Mouse (Mus musculus): ENCODE measurements around the gene Cd24a. TPM values are rescaled to one million over a fixed set of nuclear protein-coding genes. Genes with fewer than 3 reads are reported as not detected.

The Cd24a gene
- total RNA-seq (2017) = 451 and 477 TPM in 2 replicates

GRCm38 (mm10) chr10:43577997-43578331, at the start of gene Cd24a:
Gene Cd24a (plus strand): TSS chr10:43578284.
- ATAC-seq (replicated peaks; ENCODE audit: low read depth, poor library complexity, severe bottlenecking) = no peak

- 0 out of 2 replicates have a peak, but pooled peaks have one; percentile 25 for ATAC-seq (replicated peaks; ENCODE audit: low read depth, poor library complexity, severe bottlenecking)
Measured at GRCm38 (mm10) chr10:43534382-43534781, 43.7 kb upstream of the Cd24a start.

GRCm38 (mm10) chr10:43537652-43538051, 40.4 kb upstream of the Cd24a start:
- ATAC-seq (replicated peaks; ENCODE audit: low read depth, poor library complexity, severe bottlenecking) = no peak

- ATAC-seq (replicated peaks; ENCODE audit: low read depth, poor library complexity, severe bottlenecking) = no peak
Measured at GRCm38 (mm10) chr10:43538831-43539230, 39.3 kb upstream of the Cd24a start.

- no peak for ATAC-seq (replicated peaks; ENCODE audit: low read depth, poor library complexity, severe bottlenecking)
Measured at GRCm38 (mm10) chr10:43539746-43540310, 38.3 kb upstream of the Cd24a start.

GRCm38 (mm10) chr10:43540442-43541152, 37.5 kb upstream of the Cd24a start, which contains the start of gene 1700021F05Rik:
Gene 1700021F05Rik (minus strand): TSS chr10:43540994.
- ATAC-seq (replicated peaks; ENCODE audit: low read depth, poor library complexity, severe bottlenecking) = peak; percentile 97

- ATAC-seq (replicated peaks; ENCODE audit: low read depth, poor library complexity, severe bottlenecking) = no peak
Measured at GRCm38 (mm10) chr10:43541153-43541544, 36.9 kb upstream of the Cd24a start.

GRCm38 (mm10) chr10:43549411-43549810, 28.7 kb upstream of the Cd24a start:
- no peak for ATAC-seq (replicated peaks; ENCODE audit: low read depth, poor library complexity, severe bottlenecking)

- ATAC-seq (replicated peaks; ENCODE audit: low read depth, poor library complexity, severe bottlenecking) = no peak
Measured at GRCm38 (mm10) chr10:43550923-43551322, 27.2 kb upstream of the Cd24a start.

- ATAC-seq (replicated peaks; ENCODE audit: low read depth, poor library complexity, severe bottlenecking) = no peak
Measured at GRCm38 (mm10) chr10:43551388-43551787, 26.7 kb upstream of the Cd24a start.

- peak; percentile 60; the same call in 1 of the 2 replicates for ATAC-seq (replicated peaks; ENCODE audit: low read depth, poor library complexity, severe bottlenecking)
Measured at GRCm38 (mm10) chr10:43557630-43558165, 20.4 kb upstream of the Cd24a start.

GRCm38 (mm10) chr10:43559313-43559712, 18.8 kb upstream of the Cd24a start:
- ATAC-seq (replicated peaks; ENCODE audit: low read depth, poor library complexity, severe bottlenecking) = no peak

- ATAC-seq (replicated peaks; ENCODE audit: low read depth, poor library complexity, severe bottlenecking) = no peak
Measured at GRCm38 (mm10) chr10:43560765-43561164, 17.3 kb upstream of the Cd24a start.

- no peak for ATAC-seq (replicated peaks; ENCODE audit: low read depth, poor library complexity, severe bottlenecking)
Measured at GRCm38 (mm10) chr10:43561311-43561710, 16.8 kb upstream of the Cd24a start.

- ATAC-seq (replicated peaks; ENCODE audit: low read depth, poor library complexity, severe bottlenecking) = no peak
Measured at GRCm38 (mm10) chr10:43574352-43574751, 3.7 kb upstream of the Cd24a start.

- peak; percentile 44 for ATAC-seq (replicated peaks; ENCODE audit: low read depth, poor library complexity, severe bottlenecking)
Measured at GRCm38 (mm10) chr10:43574956-43575355, 3.1 kb upstream of the Cd24a start.

GRCm38 (mm10) chr10:43577299-43577996, 636 bp upstream of the Cd24a start:
- ATAC-seq (replicated peaks; ENCODE audit: low read depth, poor library complexity, severe bottlenecking) = peak; percentile 5; the same call in 1 of the 2 replicates

GRCm38 (mm10) chr10:43578366-43578753, 276 bp downstream of the Cd24a start:
- ATAC-seq (replicated peaks; ENCODE audit: low read depth, poor library complexity, severe bottlenecking) = peak; percentile 15; the same call in 1 of the 2 replicates

GRCm38 (mm10) chr10:43578754-43579380, 783 bp downstream of the Cd24a start:
- peak; percentile 46 for ATAC-seq (replicated peaks; ENCODE audit: low read depth, poor library complexity, severe bottlenecking)

Data from common myeloid progenitor, adult 5-6 weeks (primary cell).